Mouse (Mus musculus) T-cell, adult 2 months (primary cell): ENCODE measurements around the gene Mvb12b.

Experiments used
- DNase-seq: peaks from one replicate; pipeline ENCODE4 v3.0.0; 2022; ENCODE audit warnings: low spot score

Gene Mvb12b

GRCm38 (mm10) chr2:33689155-33689879 lies 198.4 kb downstream of the Mvb12b start:
- no peak for DNase-seq

- DNase-seq = no peak
Measured at GRCm38 (mm10) chr2:33683594-33683993, 204.2 kb downstream of the Mvb12b start.

GRCm38 (mm10) chr2:33683095-33683494 lies 204.7 kb downstream of the Mvb12b start:
- DNase-seq = no peak

GRCm38 (mm10) chr2:33682219-33682618 lies 205.5 kb downstream of the Mvb12b start:
- DNase-seq = peak; percentile 31
